Mouse (Mus musculus): ENCODE results near the gene Alpl.

Alpl gene

GRCm38 (mm10) chr4:137770901-137771612 is 25.1 kb downstream of the Alpl start:
- no peak for DNase-seq (ENCODE audit: low spot score in 2 of 2)

GRCm38 (mm10) chr4:137769635-137770034 is 26.5 kb downstream of the Alpl start:
- DNase-seq (ENCODE audit: low spot score in 2 of 2): no peak

GRCm38 (mm10) chr4:137768831-137769230 is 27.4 kb downstream of the Alpl start:
- no peak for DNase-seq (ENCODE audit: low spot score in 2 of 2)

GRCm38 (mm10) chr4:137768381-137768780 is 27.8 kb downstream of the Alpl start:
- no peak for DNase-seq (ENCODE audit: low spot score in 2 of 2)

- DNase-seq (ENCODE audit: low spot score in 2 of 2): no peak
Measured at GRCm38 (mm10) chr4:137766365-137766764, 29.8 kb downstream of the Alpl start.

GRCm38 (mm10) chr4:137765554-137765971 is 30.6 kb downstream of the Alpl start:
- DNase-seq (ENCODE audit: low spot score in 2 of 2): no peak

GRCm38 (mm10) chr4:137764621-137765020 is 31.6 kb downstream of the Alpl start:
- no peak for DNase-seq (ENCODE audit: low spot score in 2 of 2)

GRCm38 (mm10) chr4:137763920-137764495 is 32.2 kb downstream of the Alpl start:
- DNase-seq (ENCODE audit: low spot score in 2 of 2): no peak

GRCm38 (mm10) chr4:137762886-137763285 is 33.3 kb downstream of the Alpl start:
- no peak for DNase-seq (ENCODE audit: low spot score in 2 of 2)

- DNase-seq (ENCODE audit: low spot score in 2 of 2): no peak
Measured at GRCm38 (mm10) chr4:137754446-137754845, 41.7 kb downstream of the Alpl start.

GRCm38 (mm10) chr4:137753199-137753598 is 43.0 kb downstream of the Alpl start:
- DNase-seq (ENCODE audit: low spot score in 2 of 2): no peak

- no peak for DNase-seq (ENCODE audit: low spot score in 2 of 2)
Measured at GRCm38 (mm10) chr4:137752471-137752870, 43.7 kb downstream of the Alpl start.

- no peak for DNase-seq (ENCODE audit: low spot score in 2 of 2)
Measured at GRCm38 (mm10) chr4:137751717-137752116, 44.5 kb downstream of the Alpl start.

- DNase-seq (ENCODE audit: low spot score in 2 of 2): no peak
Measured at GRCm38 (mm10) chr4:137751310-137751709, 44.9 kb downstream of the Alpl start.

GRCm38 (mm10) chr4:137750121-137750520 is 46.1 kb downstream of the Alpl start:
- DNase-seq (ENCODE audit: low spot score in 2 of 2): no peak

- no peak for DNase-seq (ENCODE audit: low spot score in 2 of 2)
Measured at GRCm38 (mm10) chr4:137749680-137750079, 46.5 kb downstream of the Alpl start.

GRCm38 (mm10) chr4:137748726-137749125 is 47.5 kb downstream of the Alpl start:
- peak in 1 of 2 experiments; percentile 52 for DNase-seq (ENCODE audit: low spot score in 2 of 2)

GRCm38 (mm10) chr4:137747590-137747989 is 48.6 kb downstream of the Alpl start:
- DNase-seq (ENCODE audit: low spot score in 2 of 2): no peak

- DNase-seq (ENCODE audit: low spot score in 2 of 2): no peak
Measured at GRCm38 (mm10) chr4:137747091-137747490, 49.1 kb downstream of the Alpl start.

GRCm38 (mm10) chr4:137744433-137744918 is 51.7 kb downstream of the Alpl start:
- DNase-seq (ENCODE audit: low spot score in 2 of 2): peak in 1 of 2 experiments; percentile 29

GRCm38 (mm10) chr4:137743791-137744190 is 52.4 kb downstream of the Alpl start:
- DNase-seq (ENCODE audit: low spot score in 2 of 2): no peak

- no peak for DNase-seq (ENCODE audit: low spot score in 2 of 2)
Measured at GRCm38 (mm10) chr4:137740350-137740749, 55.8 kb downstream of the Alpl start.

Data from natural killer cell, adult 2 months (primary cell).